Mouse (Mus musculus) erythroblast, adult 5-6 weeks (primary cell): Measurements from ENCODE around the gene Efna1. TPM values are rescaled to one million over a fixed set of nuclear protein-coding genes. Genes with fewer than 3 reads are reported as not detected.

ENCODE experiments used
- ATAC-seq: replicated peaks from 2 replicates; pipeline ENCODE4 v1.8.0; 2016; ENCODE audit warnings: moderate number of reproducible peaks, mild to moderate bottlenecking, moderate TSS enrichment, inconsistent platforms; ENCODE audit not compliant: poor library complexity, low FRiP score, severe bottlenecking
- total RNA-seq, 2 experiments: library from RNA; stranded (forward) in 1 of 2; stranded (reverse) in 1 of 2; fragments of 150-400 nt in 1 of 2; fragments of 200-764, 138-1000 nt in 1 of 2; gene quantifications; 2 replicates each; pipeline versions ENCODE4 v1.2.3 to v1.2.4; 2015 to 2017; ENCODE audit warnings: low replicate concordance in 2 of 2

The Efna1 gene
- total RNA-seq, 2 experiments from 2014 or later: not detected

DNA sequence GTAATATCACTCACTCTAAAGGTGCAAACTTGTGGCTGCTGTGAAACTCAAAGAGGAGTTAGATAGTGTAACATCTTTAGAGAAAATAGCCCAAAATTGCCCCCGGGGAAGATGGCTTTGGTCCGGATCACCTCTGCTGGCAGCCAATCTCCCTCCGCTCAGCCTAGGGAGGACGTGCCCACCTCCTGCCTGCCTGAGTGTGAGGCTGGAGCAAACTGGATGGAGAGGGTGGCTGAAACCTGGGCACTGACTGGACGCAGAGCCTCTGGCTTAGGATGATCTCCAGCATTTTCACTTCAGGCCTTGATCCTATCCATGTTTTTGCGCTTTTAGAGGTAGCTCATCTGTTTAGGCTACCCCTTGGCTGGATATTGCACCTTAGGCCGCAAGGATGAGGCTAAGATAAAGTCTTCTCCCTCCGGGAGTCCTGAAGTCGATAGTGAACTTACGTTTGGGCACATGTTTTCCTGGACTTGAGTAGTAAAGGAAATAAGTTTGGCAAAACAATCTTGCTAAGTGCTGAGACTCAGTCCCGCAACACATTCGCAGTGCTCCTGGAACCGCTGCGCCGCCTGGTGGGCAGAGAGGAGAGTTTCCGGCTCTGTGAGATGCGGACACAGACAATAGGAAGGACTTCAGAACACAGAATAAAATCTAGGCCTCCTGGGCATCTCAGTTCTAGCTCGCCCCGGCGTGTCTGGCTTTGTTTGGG lies 793 bp upstream of the Efna1 start:
- 0 out of 2 replicates have a peak, but pooled peaks have one; percentile 48 for ATAC-seq

- ATAC-seq: no peak
Observed at GRCm38 (mm10) chr3:89280050-89280605, 814 bp downstream of the Efna1 start.

DNA sequence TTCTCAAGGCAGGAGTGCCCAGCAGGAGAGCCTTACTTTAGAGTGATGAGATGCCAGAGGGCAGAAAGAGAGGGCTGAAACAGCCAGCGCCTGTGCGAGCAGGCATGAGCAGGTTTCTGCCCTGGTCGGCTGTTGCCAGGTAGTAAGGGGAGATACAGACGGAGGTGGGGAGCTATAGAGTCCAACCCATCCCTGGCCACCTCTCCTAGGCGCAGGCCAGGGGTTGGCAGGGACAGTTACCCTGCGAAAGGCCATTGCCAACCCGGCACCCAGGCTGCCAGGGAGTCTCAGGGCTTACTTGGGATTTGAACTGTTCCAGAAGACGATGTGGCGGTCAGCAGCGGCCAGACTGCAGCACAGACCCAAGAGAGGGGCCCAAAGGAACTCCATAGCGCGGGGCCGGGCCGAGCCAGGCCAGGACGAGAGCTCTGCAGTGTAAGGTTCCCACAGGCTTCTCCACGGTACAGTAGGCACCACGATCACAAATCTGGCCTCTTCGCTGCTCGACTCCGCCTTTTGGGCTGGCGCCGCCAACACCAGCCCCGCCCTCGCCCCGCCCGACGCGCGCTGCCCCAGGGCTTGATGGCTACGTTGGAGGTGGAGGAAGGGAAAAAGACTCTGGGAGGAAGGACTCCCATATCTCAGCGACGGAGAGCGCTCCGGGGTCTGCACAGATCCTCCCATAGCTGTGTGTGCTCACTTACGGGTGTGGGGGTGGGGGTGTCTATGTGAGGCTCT lies 1.6 kb downstream of the Efna1 start:
- ATAC-seq: no peak

- ATAC-seq: no peak
Observed at GRCm38 (mm10) chr3:89278643-89279042, 2.3 kb downstream of the Efna1 start.

GRCm38 (mm10) chr3:89278107-89278506 lies 2.8 kb downstream of the Efna1 start:
- no peak for ATAC-seq

DNA sequence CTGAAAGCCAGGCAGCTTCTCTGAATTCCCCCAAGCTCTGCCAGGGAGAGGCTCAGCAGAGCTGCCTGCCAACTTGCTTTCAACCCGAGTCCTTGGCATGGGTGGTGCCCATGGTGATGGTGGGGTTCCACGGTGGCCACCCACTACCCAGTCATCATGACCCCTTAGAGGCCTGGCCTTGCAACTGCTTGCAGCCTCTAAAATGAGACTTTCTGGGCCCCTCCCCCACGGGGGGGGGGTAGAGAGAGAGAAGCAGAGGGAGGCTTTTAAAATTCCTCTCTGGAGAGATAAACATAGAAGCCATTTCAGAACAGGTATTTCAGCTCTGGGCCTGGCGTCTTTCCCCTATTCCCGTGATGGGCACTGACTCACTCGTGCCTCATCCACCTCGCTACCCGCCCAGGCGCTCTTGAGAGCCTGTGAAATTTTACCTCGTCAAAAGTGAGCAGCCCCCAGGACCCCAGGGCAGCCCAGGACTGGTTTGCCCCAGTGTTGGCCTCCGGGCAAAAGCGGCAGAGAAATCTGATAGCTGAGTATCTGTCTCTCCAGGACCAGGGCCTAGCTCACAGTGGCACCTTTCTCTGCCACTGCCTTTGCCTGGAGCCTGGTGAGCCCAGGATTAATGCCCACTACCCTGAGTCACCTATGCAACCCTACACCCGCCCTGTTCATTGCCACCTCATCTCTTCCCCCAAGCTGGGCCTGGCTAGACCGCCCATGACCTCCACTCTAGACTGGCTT lies 3.5 kb downstream of the Efna1 start:
- ATAC-seq: no peak

DNA sequence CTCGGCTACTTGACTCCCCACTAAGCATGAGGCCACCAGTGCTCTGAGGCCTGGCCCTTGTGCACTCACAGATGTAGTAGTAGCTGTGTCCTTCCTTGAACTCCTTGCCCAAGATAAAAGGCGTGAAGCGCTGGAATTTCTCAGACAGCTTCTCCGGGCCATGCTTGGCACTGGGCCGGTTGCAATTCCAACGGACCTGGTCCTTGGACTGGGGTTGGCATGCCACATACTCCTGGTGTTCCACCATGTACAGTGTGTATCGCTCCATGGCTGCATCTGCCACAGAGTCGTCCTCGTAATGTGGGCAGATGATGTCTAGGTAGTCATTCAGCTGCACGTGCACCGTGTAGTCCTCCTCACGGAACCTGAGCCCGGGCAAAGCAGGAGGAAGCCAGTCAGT lies 4.9 kb downstream of the Efna1 start:
- ATAC-seq: no peak

DNA sequence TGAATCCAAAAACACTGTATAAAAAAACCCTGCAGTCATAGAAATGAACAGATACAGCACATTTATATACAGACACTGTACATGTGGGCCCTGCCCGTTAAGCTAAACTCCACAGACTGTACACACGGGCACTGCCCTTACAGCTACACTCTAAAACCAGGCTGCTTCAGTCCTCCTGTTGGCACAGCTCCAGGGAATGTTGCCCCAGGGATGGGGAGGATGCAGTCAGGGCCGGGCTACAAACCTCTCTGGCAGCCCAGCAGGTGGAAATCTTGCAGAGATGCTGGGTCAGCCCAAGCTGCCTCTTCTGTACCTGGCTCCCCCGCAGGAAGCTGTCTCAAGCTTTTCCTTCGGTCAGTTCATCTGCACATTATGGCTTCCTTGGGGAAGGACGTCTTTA lies 9.2 kb downstream of the Efna1 start:
- ATAC-seq: no peak

DNA sequence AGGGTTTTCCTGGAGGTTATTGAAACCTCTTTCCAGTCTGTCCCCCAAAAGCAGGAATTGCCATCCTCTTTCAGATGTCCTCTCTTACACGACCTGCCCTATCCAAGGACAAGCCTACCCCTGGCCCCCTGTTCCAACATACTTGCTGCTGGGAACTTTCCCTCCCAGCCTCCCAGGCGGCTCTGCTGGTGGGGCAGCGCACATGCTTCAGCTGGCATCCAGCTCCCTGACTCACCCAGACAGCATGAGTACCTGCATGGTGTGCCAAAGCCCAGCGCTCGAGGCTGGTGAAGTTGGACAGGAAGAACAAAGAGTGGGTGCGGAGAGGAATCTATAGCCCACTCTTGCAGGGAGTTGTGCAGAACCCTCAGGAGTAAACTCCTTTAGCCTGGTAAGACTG lies 10.1 kb downstream of the Efna1 start:
- no peak for ATAC-seq

DNA sequence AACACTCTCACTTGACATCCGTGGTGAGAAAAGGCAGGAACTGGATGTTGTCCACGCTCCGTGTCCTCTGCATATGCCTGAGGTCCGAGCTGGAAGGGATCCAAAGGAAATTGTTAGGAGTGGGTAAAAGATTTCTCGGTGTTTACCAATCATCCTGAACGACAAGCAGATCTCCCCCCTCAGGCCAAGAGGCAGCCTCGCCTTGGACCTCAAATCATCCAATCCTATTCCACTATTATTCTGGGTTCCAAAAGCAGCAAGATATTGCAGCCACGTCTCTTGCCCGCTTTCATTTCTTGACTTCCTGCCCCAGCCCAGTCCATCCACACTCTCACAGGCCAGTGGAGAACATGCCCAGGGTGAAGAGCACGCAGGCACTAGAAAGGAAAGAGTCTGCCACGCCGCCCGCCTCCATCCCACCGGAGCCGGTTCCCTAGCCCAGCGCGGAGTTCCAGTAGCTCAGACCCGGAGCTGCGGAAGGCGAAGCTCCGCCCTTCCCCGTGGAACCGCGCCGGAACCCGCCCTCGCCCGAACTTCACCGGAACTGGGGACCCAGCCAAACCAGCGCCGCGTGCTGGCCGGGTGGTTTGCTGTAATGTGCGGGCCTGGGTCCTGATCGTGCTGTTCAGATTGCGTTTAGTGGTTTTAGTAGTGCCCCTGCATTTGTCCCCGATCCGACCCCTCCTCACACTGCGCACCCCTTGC lies 10.7 kb downstream of the Efna1 start, which contains the start of gene Slc50a1:
Gene Slc50a1 (minus strand): TSS at position 520 of the 705 bp plus-strand sequence.
- ATAC-seq: peak; percentile 66

DNA sequence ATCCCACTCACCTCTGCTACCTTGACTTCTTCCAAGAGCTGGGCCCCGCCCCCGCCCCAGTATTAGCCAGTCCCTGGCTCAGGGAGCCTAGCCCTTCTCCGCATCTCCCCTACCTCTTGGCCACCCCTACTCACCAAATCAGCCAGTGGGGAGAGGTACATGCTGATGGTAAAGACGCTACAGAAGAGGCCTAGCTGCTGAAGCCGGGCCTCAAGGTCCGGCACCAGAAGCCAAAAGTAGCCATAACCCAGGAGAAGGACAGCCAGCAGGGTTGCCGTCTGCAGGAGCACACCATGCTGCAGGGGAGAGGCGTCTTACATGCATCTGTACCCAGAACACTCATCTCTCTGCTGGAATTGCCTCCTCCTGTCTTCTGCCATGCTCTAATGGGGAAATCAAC lies 12.0 kb downstream of the Efna1 start:
- no peak for ATAC-seq

DNA sequence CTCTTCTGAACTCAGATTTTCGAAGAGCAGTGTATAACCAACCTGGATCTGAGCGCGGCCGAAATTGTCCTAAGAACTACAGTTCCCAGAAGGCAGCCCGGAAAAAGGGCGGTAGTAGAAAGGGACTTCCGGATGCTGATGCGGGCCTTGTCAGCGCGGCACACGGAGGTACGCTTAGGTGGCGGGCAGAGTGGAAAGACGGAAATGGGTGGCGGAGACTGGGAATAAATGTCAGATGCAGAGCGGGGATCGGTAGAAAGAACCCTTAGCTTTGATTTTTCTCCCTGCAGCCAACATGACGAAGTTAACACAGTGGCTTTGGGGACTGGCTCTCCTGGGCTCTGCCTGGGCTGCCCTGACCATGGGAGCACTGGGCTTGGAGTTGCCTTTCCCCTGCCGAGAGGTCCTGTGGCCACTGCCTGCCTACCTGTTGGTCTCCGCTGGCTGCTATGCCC lies 14.5 kb downstream of the Efna1 start:
- peak; percentile 85 for ATAC-seq

GRCm38 (mm10) chr3:89262417-89262816 lies 18.5 kb downstream of the Efna1 start:
- no peak for ATAC-seq

GRCm38 (mm10) chr3:89260211-89260610 lies 20.7 kb downstream of the Efna1 start:
- no peak for ATAC-seq

- ATAC-seq: no peak
Observed at GRCm38 (mm10) chr3:89259076-89259475, 21.9 kb downstream of the Efna1 start, which contains the start of gene Dpm3. TSS of gene Dpm3 (plus strand) at chr3:89259358.

- ATAC-seq: no peak
Observed at GRCm38 (mm10) chr3:89256177-89256576, 24.8 kb downstream of the Efna1 start.

GRCm38 (mm10) chr3:89254994-89255393 lies 25.9 kb downstream of the Efna1 start:
- ATAC-seq: no peak

DNA sequence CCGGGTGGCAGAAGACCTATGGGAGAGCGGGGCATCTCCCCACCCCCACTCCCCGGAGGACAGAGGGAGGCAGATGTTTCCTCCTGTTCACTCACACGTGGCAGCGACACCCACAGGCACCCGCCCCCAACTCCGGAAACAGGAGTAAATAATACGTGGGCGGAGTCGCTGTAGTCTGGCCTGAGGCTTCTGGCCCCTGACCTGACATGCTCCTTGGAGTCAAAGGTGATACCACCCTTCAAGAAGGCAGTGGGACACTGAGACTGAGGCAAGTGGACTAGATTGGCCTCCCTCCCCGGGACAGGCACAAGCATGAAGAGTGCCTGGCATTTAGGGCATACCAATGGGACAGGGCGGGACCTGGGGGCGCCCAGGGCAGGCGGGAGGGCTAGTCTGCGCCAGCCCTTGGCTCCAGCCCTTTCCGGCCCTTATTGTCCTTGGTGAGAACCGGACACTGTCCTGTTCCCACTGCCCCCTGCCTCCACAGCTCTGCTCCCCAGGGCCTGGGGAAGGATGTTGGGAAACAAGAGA lies 29.5 kb downstream of the Efna1 start:
- ATAC-seq: no peak

DNA sequence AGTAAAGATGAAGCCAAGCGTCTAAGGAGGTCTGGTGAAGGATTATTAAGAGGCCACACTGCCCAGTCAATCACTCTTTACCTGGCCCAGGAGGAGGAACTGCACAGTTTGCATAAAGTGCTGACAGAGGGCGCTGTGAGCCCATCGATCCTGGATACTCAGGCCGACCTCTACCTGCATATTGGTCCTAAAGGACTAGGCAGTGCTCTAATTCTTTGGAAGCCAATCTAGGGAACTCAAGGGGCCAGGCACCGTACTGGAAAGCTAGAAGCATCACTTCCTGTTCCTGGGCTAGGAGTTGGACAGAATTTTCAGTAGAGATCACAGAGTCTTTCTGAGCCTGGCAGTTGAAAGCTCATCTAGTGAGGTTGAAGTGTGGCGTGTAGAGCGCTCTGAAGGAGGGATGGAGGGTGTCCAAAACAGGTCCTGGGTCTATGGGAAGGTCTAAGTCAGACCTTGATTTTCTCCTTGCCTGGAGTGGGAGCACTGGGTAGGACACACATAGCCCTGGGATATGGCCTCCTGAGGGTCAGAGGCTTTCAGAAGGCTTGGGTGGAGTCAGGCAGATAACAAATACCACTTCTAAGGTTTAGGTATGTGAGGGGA lies 30.4 kb downstream of the Efna1 start:
- ATAC-seq: no peak
